ENCODE assay signal across 8 mouse cellular contexts in genomic region chr14:55029034-55029698, GRCm38 (mm10). TPM values are rescaled to one million over a fixed set of nuclear protein-coding genes. Genes with fewer than 3 reads are reported as not detected.
A peak's percentile ranks its signal among the peaks of the same experiment; 100 is the strongest.
DNase-seq lines count a peak whose midpoint lies in the region; ATAC-seq lines count a peak whose summit lies in the region.

No protein-coding gene starts in this region.

- ATAC-seq in granulocyte monocyte progenitor cell, adult 5-6 weeks (replicated peaks; ENCODE audit: poor library complexity, severe bottlenecking) = peak; percentile 62
- ATAC-seq in monocyte, adult 5-6 weeks (replicated peaks; ENCODE audit: insufficient number of reproducible peaks, low FRiP score, low TSS enrichment, poor library complexity, severe bottlenecking) = no peak
- no peak for ATAC-seq in kidney, embryonic 16.5 days (ENCODE audit: low FRiP score, low TSS enrichment)

- peak; percentile 15 for DNase-seq in lung, postnatal 14 days
- DNase-seq in lung, adult 18-20 months = no peak
- DNase-seq in cerebellum, adult 8-10 months = peak; percentile 63
- peak; percentile 24 for DNase-seq in midbrain, embryonic 10.5 days (ENCODE audit: low spot score)
- no peak for DNase-seq in right cerebral cortex, postnatal 25 days

- peaks cover 18% of the 10 kb centered on the region for H3K36me3 ChIP-seq in midbrain, embryonic 10.5 days
- H3K36me3 ChIP-seq in kidney, embryonic 16.5 days (ENCODE audit: insufficient read depth, low read length) = 0 out of 2 replicates have a peak, but pooled peaks cover 10% of the 10 kb centered on the region

- peak overlapping the region; percentile 18; the same call in 1 of the 2 replicates for H3K4me3 ChIP-seq in midbrain, embryonic 10.5 days
- H3K4me3 ChIP-seq in kidney, embryonic 16.5 days (ENCODE audit: low read length) = no peak overlapping the region

- H3K9me3 ChIP-seq in midbrain, embryonic 10.5 days (replicated peaks) = no peaks in the 10 kb centered on the region
- H3K9me3 ChIP-seq in kidney, embryonic 16.5 days (ENCODE audit: low read length) = no peaks in the 10 kb centered on the region

- H3K4me1 ChIP-seq in midbrain, embryonic 10.5 days = peaks cover 36% of the 10 kb centered on the region
- peaks cover 8% of the 10 kb centered on the region; the same call in 1 of the 2 replicates for H3K4me1 ChIP-seq in kidney, embryonic 16.5 days (ENCODE audit: insufficient read depth, low read length)

- no peak overlapping the region for H3K9ac ChIP-seq in kidney, embryonic 16.5 days (replicated peaks; ENCODE audit: low read length)

- H3K27ac ChIP-seq in midbrain, embryonic 10.5 days (replicated peaks) = peak overlapping the region; percentile 81
- no peak overlapping the region for H3K27ac ChIP-seq in kidney, embryonic 16.5 days (ENCODE audit: low read length)

- 5% methylated on average over 11 of the region's 11 CpGs for WGBS in midbrain, embryonic 10.5 days
- 11% methylated on average over 11 of the region's 11 CpGs for WGBS in kidney, embryonic 16.5 days

- H3K27me3 ChIP-seq in midbrain, embryonic 10.5 days (ENCODE audit: low read depth, poor library complexity, severe bottlenecking) = peaks cover 15% of the 10 kb centered on the region
- no peaks in the 10 kb centered on the region for H3K27me3 ChIP-seq in kidney, embryonic 16.5 days (ENCODE audit: insufficient read depth, low read length)

- H3K4me2 ChIP-seq in kidney, embryonic 16.5 days (replicated peaks; ENCODE audit: low read depth, low read length) = no peak overlapping the region

RNA-seq across cellular contexts. Expression of gene Ngdn, which starts 13.9 kb away (rescaled TPM):
- total RNA-seq in granulocyte monocyte progenitor cell, adult 5-6 weeks (2014; fragmentation: Nextera tagmentation) = 50.2 and 65.5 TPM in 2 replicates
- total RNA-seq in granulocyte monocyte progenitor cell, adult 5-6 weeks (2017) = 62.7 and 75.3 TPM in 2 replicates
- polyA plus RNA-seq in midbrain, embryonic 10.5 days (2016; fragmentation: Nextera tagmentation; extraction: Ambion mirVana) = 89.3 and 91.6 TPM in 2 replicates
- 73.4 to 121 TPM (median 99.8 TPM) in 3 replicates for total RNA-seq in monocyte, adult 5-6 weeks (2017)
- polyA plus RNA-seq in kidney, embryonic 16.5 days (2015; fragmentation: Nextera tagmentation; extraction: Ambion mirVana) = 87.0 and 88.8 TPM in 2 replicates

RNA-seq across cellular contexts. Expression of gene Myh7, which starts 34.7 kb away (rescaled TPM):
- not detected in 2 replicates for total RNA-seq in granulocyte monocyte progenitor cell, adult 5-6 weeks (2014; fragmentation: Nextera tagmentation)
- not detected in 2 replicates for total RNA-seq in granulocyte monocyte progenitor cell, adult 5-6 weeks (2017)
- polyA plus RNA-seq in midbrain, embryonic 10.5 days (2016; fragmentation: Nextera tagmentation; extraction: Ambion mirVana) = 0.70 and 0.96 TPM in 2 replicates
- total RNA-seq in monocyte, adult 5-6 weeks (2017) = not detected in 3 replicates
- 2.4 and 5.0 TPM in 2 replicates for polyA plus RNA-seq in kidney, embryonic 16.5 days (2015; fragmentation: Nextera tagmentation; extraction: Ambion mirVana)

RNA-seq across cellular contexts. Expression of gene Gm17428, which starts 52.4 kb away (rescaled TPM):
- not detected in 2 replicates for total RNA-seq in granulocyte monocyte progenitor cell, adult 5-6 weeks (2014; fragmentation: Nextera tagmentation)
- not detected in 2 replicates for total RNA-seq in granulocyte monocyte progenitor cell, adult 5-6 weeks (2017)
- polyA plus RNA-seq in midbrain, embryonic 10.5 days (2016; fragmentation: Nextera tagmentation; extraction: Ambion mirVana) = not detected in 2 replicates
- not detected in 3 replicates for total RNA-seq in monocyte, adult 5-6 weeks (2017)
- not detected in 2 replicates for polyA plus RNA-seq in kidney, embryonic 16.5 days (2015; fragmentation: Nextera tagmentation; extraction: Ambion mirVana)

Comparison
In these comparisons a context has a peak if more than half of its experiments do, and no peak if none do; other contexts are left out.
1. DNase-seq: peak in lung, postnatal 14 days (single experiment), cerebellum, adult 8-10 months (single experiment) and midbrain, embryonic 10.5 days (single experiment); none in lung, adult 18-20 months (0 of 2) and right cerebral cortex, postnatal 25 days (single experiment).